Mouse (Mus musculus) forebrain, embryonic 16.5 days (tissue): Measurements from ENCODE around the gene Snx18. TPM values are rescaled to one million over a fixed set of nuclear protein-coding genes. Genes with fewer than 3 reads are reported as not detected.

Experiments used
- ATAC-seq: fragments of 200-750 bp; cut with Nextera tagmentation; 2 replicates; pipeline ENCODE4 v1.8.0; 2017; ENCODE audit warnings: mild to moderate bottlenecking, moderate library complexity
- H3K27ac ChIP-seq: fragments of 300-500 bp; sonication (generic); 2 replicates; pipeline ENCODE4 v1.5.1; 2014; ENCODE audit warnings: low read length, control low read depth
- H3K27me3 ChIP-seq: fragments of 300-500 bp; sonication (generic); replicated peaks from 2 replicates; pipeline ENCODE4 v1.6.1; 2014; ENCODE audit warnings: low read length; ENCODE audit not compliant: control insufficient read depth, insufficient read depth
- H3K36me3 ChIP-seq: fragments of 300-500 bp; sonication (generic); 2 replicates; pipeline ENCODE4 v1.6.1; 2014; ENCODE audit not compliant: control insufficient read depth, insufficient read depth
- H3K4me1 ChIP-seq: fragments of 300-500 bp; sonication (generic); replicated peaks from 2 replicates; pipeline ENCODE4 v1.6.1; 2014; ENCODE audit warnings: low read length; ENCODE audit not compliant: control insufficient read depth, insufficient read depth
- H3K4me2 ChIP-seq: fragments of 300-500 bp; sonication (generic); 2 replicates; pipeline ENCODE4 v1.6.1; 2014; ENCODE audit warnings: mild to moderate bottlenecking, low read length, control low read depth
- H3K4me3 ChIP-seq: fragments of 300-500 bp; sonication (generic); replicated peaks from 2 replicates; pipeline ENCODE4 v1.5.1; 2014; ENCODE audit warnings: mild to moderate bottlenecking, low read length, control low read depth
- H3K9ac ChIP-seq: fragments of 300-500 bp; sonication (generic); replicated peaks from 2 replicates; pipeline ENCODE4 v1.6.1; 2014; ENCODE audit warnings: low read depth, low read length, control low read depth
- H3K9me3 ChIP-seq: fragments of 300-500 bp; sonication (generic); 2 replicates; pipeline ENCODE4 v1.6.1; 2016; ENCODE audit warnings: low read length; ENCODE audit not compliant: control insufficient read depth
- WGBS: fragments of 180-500 bp; shearing (Covaris S2); extraction: QIAGEN DNeasy Blood & Tissue Kit; methylation state at CpG from one replicate; pipeline ENCODE4 v1.1.7; 2014; 5-methylcytosine and 5-hydroxymethylcytosine counted together
- polyA plus RNA-seq: library from polyadenylated mRNA; unstranded; fragments of >200 nt; fragmentation: Nextera tagmentation; extraction: Ambion mirVana; gene quantifications from 2 replicates; pipeline ENCODE4 v1.2.1, GENCODE M21; 2015

Gene Snx18
- polyA plus RNA-seq, 1 experiment from 2014 or later, result 8.4 TPM

- no peaks in the 10 kb centered on the region for H3K27me3 ChIP-seq
- peaks cover 11% of the 10 kb centered on the region for H3K4me1 ChIP-seq
- H3K9ac ChIP-seq, result no peak overlapping the region
- no peaks in the 10 kb centered on the region for H3K36me3 ChIP-seq
- WGBS, result 94% methylated on average over 12 of the region's 12 CpGs
- H3K4me2 ChIP-seq, result no peak overlapping the region
- H3K9me3 ChIP-seq, result no peaks in the 10 kb centered on the region
- H3K4me3 ChIP-seq, result no peak overlapping the region
- H3K27ac ChIP-seq, result no peak overlapping the region
- no peak for ATAC-seq
These were observed 16.3 kb downstream of the Snx18 start for GRCm38 (mm10) chr13:113601831-113602604.

- no peak overlapping the region for H3K27ac ChIP-seq
- WGBS, result 92% methylated on average over 18 of the region's 18 CpGs
- no peaks in the 10 kb centered on the region for H3K27me3 ChIP-seq
- no peaks in the 10 kb centered on the region for H3K36me3 ChIP-seq
- ATAC-seq, result no peak
- no peak overlapping the region for H3K4me3 ChIP-seq
- H3K9me3 ChIP-seq, result no peaks in the 10 kb centered on the region
- H3K4me1 ChIP-seq, result peaks cover 21% of the 10 kb centered on the region
- H3K4me2 ChIP-seq, result no peak overlapping the region
- H3K9ac ChIP-seq, result no peak overlapping the region
These were observed 17.6 kb downstream of the Snx18 start for GRCm38 (mm10) chr13:113600531-113601463.

DNA sequence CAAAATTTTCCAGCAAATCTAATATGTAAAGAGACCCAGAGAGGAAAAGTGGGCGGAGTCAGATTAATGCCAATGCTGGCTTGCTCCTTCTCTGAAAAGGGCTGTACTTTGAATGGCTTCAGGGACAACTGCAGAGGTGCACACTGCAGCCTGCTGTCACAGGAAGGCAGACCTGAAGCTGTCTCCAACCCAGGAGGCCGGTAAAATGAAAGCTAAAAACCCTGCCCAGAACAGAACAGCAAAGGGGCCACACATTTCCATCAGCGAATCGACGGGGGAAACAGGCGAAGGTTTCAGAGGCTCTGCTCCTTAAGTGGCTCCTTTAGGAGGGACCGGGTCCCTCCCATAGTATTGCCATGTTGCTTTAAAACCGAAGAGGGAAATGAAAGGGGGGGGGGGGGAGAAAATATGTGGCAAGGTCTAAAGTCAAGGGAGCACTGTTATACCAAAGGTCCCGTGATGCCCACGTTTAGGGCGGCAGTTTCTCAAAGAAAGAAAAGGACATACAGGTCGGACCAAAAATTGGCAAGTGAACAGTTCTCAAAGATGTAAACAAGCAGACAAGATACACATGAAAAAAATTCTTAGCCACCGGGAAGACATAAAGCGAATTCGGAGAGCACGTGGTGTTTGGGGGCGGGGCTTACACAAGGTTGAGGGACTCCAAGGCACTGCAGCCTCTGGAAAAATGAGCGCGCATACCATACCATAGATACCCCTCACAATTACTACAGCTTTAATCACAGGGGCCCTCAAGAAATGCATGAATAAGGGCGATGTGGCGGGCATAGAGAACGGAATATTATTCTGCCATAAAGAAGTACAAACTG lies 18.4 kb downstream of the Snx18 start:
- no peak overlapping the region for H3K27ac ChIP-seq
- H3K27me3 ChIP-seq, result no peaks in the 10 kb centered on the region
- no peak for ATAC-seq
- H3K9me3 ChIP-seq, result no peaks in the 10 kb centered on the region
- 91% methylated on average over 22 of the region's 22 CpGs for WGBS
- no peak overlapping the region for H3K4me2 ChIP-seq
- H3K9ac ChIP-seq, result no peak overlapping the region
- H3K4me1 ChIP-seq, result peaks cover 28% of the 10 kb centered on the region
- H3K36me3 ChIP-seq, result no peaks in the 10 kb centered on the region
- H3K4me3 ChIP-seq, result no peak overlapping the region

- Histone ChIP-seq H3K9ac (no peak overlapping the region), H3K4me2 (no peak overlapping the region), H3K27me3 (no peaks in the 10 kb centered on the region), H3K4me1 (peaks cover 26% of the 10 kb centered on the region), H3K36me3 (no peaks in the 10 kb centered on the region), H3K27ac (no peak overlapping the region), H3K4me3 (no peak overlapping the region), H3K9me3 (no peaks in the 10 kb centered on the region)
- 89% methylated on average over 10 of the region's 10 CpGs for WGBS
- no peak for ATAC-seq
These were observed 20.7 kb downstream of the Snx18 start for GRCm38 (mm10) chr13:113597616-113598015.

DNA sequence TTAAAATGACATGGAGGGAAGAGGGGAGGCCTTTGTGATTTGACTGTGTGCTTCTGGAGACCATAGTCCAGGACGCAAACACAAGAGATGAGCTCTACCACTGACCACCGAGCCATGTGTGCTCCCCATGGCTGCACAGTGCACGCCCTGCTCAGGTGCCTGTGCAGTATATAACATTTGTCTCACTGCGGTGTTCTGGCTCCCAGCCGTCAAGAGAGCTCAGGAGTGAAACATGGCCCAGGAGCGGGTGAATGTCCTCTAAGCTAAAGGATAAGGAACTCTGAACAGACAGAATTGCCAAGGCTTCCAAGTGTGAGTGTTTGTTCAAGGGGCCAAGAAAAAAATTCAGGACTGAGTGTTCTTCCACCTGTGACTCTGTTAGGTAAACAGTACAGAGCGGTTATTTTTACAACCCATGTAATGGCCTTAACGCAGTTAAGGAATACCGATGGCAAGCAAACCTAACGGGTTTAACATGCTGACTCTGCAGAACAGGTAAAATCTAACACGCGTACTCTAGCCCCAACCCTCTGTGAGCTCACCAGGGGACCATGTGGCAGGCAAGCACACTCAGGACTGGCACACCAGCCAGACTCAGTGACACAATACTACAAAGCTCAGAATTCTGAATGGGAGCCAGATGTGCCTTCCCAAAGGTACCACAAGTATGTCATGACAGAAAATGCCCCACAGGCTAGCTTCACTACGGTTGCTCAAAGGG lies 21.4 kb downstream of the Snx18 start:
- Histone ChIP-seq H3K9me3 (no peaks in the 10 kb centered on the region), H3K4me2 (no peak overlapping the region), H3K4me1 (peaks cover 26% of the 10 kb centered on the region), H3K9ac (no peak overlapping the region), H3K27me3 (no peaks in the 10 kb centered on the region), H3K36me3 (no peaks in the 10 kb centered on the region), H3K4me3 (no peak overlapping the region), H3K27ac (no peak overlapping the region)
- WGBS, result 87% methylated on average over 13 of the region's 13 CpGs
- no peak for ATAC-seq

DNA sequence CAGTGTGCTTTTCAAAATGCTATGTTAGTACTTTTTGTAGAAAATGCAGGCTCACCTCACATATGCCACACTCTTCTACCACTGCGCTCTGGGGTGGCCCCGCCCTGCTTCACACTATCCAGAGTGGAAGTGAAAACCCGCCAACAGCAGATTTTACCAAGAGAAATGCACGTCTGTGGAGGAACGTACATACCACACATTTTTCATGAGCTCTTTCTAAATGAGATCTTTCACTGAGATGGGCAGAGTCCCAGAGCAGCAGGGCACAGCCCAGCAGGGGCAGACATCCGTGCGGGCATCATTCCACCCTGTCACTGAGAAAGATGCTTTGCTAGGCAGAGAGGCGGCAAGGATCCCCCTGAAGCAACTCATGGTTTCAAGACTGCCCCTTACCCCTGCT lies 22.4 kb downstream of the Snx18 start:
- peak; percentile 57 for ATAC-seq
- WGBS, result 41% methylated on average over 8 of the region's 8 CpGs
- 0 out of 2 replicates have a peak overlapping the region, but pooled peaks have one; percentile 14 for H3K27ac ChIP-seq

GRCm38 (mm10) chr13:113595219-113595618 lies 23.1 kb downstream of the Snx18 start:
- WGBS, result 38% methylated on average over 8 of the region's 8 CpGs
- H3K27ac ChIP-seq, result no peak overlapping the region

More for the DNA sequence above, 22.4 kb downstream of the Snx18 start:
- H3K9me3 ChIP-seq, result no peaks in the 10 kb centered on the region
- peak overlapping the region; percentile 7; the same call in 1 of the 2 replicates for H3K4me2 ChIP-seq
- no peak overlapping the region for H3K4me3 ChIP-seq
- H3K4me1 ChIP-seq, result peaks cover 26% of the 10 kb centered on the region
- H3K36me3 ChIP-seq, result no peaks in the 10 kb centered on the region
- no peaks in the 10 kb centered on the region for H3K27me3 ChIP-seq
- H3K9ac ChIP-seq, result peak overlapping the region; percentile 18; the same call in 1 of the 2 replicates

DNA sequence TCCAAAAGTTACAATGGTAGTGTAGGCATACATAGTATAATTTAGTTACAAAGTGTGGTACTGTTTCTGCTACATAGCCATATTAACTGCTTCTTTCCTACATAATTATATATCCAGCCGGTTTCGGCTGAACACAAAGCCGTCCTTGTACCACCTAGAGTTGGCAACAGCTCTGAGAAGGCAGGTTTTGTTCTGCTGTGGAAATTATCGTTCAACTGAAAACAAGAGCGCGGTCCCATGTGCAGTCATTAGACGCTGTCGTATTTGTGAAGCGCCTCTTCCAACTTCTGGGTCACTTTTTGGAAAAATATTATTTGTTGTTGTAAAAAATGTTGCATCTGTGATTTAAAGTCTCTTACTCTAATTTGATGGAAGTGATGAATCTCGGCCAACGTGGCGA lies 24.0 kb downstream of the Snx18 start:
- WGBS, result 42% methylated on average over 12 of the region's 12 CpGs
- 0 out of 2 replicates have a peak, but pooled peaks have one; percentile 34 for ATAC-seq
- no peak overlapping the region for H3K9ac ChIP-seq

More at GRCm38 (mm10) chr13:113595219-113595618, 23.1 kb downstream of the Snx18 start:
- ATAC-seq, result peak; percentile 71
- H3K36me3 ChIP-seq, result no peaks in the 10 kb centered on the region
- no peaks in the 10 kb centered on the region for H3K27me3 ChIP-seq
- H3K4me3 ChIP-seq, result no peak overlapping the region
- H3K9me3 ChIP-seq, result no peaks in the 10 kb centered on the region
- no peak overlapping the region for H3K4me2 ChIP-seq
- peaks cover 26% of the 10 kb centered on the region for H3K4me1 ChIP-seq
- H3K9ac ChIP-seq, result no peak overlapping the region

More for the DNA sequence above, 24.0 kb downstream of the Snx18 start:
- Histone ChIP-seq H3K4me2 (no peak overlapping the region), H3K27me3 (no peaks in the 10 kb centered on the region), H3K4me3 (no peak overlapping the region), H3K4me1 (peaks cover 26% of the 10 kb centered on the region), H3K27ac (no peak overlapping the region), H3K36me3 (no peaks in the 10 kb centered on the region), H3K9me3 (no peaks in the 10 kb centered on the region)
